Mouse (Mus musculus): ENCODE data around the gene Kcnk12.

Kcnk12 gene

DNA sequence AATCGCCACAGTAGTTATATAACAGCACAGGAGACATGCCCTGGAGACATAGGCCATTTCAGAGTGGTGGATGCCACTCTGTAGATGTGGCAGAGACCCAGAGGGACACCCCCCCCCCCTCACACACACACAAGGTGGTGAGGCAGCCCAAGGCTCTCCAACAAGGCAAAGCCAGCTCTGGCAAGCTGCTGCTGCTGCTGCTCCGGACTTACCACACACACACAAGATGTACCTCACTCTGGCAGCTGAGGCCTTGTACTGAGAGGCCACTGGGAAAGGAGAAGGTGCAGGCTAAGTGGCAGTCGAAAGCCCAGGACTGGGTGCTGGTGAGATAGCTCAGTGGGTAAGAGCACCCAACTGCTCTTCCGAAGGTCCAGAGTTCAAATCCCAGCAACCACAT lies 10.1 kb downstream of the Kcnk12 start:
- in situ Hi-C loops (cut with MboI, MseI) = loop anchor here (10.0 kb wide), 1 partner anchor 147 kb away; no protein-coding TSS in a partner anchor

GRCm38 (mm10) chr17:87785721-87786120 lies 12.1 kb downstream of the Kcnk12 start:
- in situ Hi-C loops (cut with MboI, MseI) = loop anchor here (10.0 kb wide), 1 partner anchor 149 kb away; no protein-coding TSS in a partner anchor

DNA sequence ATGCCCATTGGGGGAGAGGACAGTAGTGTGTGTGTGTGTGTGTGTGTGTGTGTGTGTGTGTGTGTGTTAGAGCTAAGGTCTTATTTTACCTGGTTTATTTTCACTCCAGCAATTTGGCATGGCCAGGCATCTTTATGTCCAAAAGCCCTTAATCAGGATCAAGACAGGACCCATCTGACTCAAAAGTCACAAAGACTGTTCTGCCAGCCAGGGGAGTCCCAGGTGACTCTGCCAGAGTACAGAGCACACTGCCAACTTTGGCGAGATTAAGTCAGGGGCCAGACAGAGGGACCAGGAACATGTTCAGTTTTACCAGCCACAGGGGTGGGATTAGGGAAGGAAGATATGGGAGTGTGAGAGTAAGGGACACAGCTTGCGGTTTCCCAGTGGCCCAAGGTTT lies 12.9 kb downstream of the Kcnk12 start:
- in situ Hi-C loops (cut with MboI, MseI) = loop anchor here (10.0 kb wide), 1 partner anchor 150 kb away; no protein-coding TSS in a partner anchor

DNA sequence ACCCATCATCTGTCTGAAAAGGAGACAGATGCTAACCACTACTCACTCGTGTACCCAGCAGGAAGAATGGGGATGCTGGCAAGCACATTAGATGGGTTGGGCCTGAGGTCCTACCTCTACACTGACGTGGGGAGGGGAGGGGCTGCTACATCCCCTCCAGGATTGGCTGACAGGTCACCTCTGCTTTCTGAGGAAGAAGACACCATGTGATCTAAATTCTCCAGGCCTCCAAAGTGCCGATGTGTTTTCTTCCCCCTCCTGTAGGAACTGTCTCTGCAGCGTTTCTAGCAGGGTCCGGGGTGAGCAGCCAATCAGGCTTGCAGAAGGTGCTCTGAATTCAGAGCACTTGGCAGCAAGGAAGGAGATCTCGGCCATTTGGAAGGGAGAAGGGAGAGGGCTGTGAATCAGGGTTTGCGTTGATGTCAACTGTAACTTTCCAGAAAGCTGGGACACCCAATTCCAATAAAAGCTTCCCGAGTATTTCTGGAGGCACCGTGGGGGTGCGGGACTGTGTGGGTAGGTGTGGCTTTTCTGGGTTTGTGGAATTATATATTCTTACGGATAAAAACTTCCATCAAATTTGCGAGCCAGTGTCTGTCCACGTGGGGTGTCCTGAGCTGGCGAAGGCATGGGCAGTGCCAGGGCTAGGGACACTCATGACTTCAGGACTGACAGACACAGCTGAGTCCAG lies 13.5 kb downstream of the Kcnk12 start:
- in situ Hi-C loops (cut with MboI, MseI) = loop anchor here (10.0 kb wide), 1 partner anchor 151 kb away; no protein-coding TSS in a partner anchor

GRCm38 (mm10) chr17:87781244-87781643 lies 16.6 kb downstream of the Kcnk12 start:
- in situ Hi-C loops (cut with MboI, MseI) = loop anchor here (10.0 kb wide), 1 partner anchor 154 kb away; no protein-coding TSS in a partner anchor

GRCm38 (mm10) chr17:87780164-87780563 lies 17.6 kb downstream of the Kcnk12 start:
- in situ Hi-C loops (cut with MboI, MseI) = loop anchor here (10.0 kb wide), 1 partner anchor 155 kb away; no protein-coding TSS in a partner anchor

- in situ Hi-C loops (cut with MboI, MseI) = no loop called here
These were observed 22.8 kb downstream of the Kcnk12 start for GRCm38 (mm10) chr17:87774982-87775381.

GRCm38 (mm10) chr17:87773175-87773574 lies 24.6 kb downstream of the Kcnk12 start:
- in situ Hi-C loops (cut with MboI, MseI) = no loop called here

DNA sequence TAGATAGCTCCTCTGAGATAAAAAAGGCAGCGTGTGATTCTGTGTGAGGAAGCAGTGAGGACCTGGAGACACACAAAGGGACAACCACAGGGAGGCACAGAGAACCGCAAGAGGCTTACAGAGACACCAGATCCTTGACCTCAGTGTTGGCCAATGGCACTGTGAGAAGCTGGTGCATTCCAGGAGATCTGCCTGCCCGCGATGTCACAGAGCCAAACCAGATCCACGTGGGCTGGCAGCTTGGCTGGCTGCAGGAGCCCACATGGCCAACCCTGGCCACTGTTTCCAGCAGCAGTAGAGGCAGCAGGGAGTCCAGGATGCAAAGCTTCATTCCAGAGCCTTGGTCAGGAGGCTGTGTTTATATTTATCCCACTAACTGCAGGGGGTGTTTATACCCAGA lies 27.0 kb downstream of the Kcnk12 start:
- in situ Hi-C loops (cut with MboI, MseI) = no loop called here

- in situ Hi-C loops (cut with MboI, MseI) = loop anchor here (5.0 kb wide), 2 partner anchors 75 to 185 kb away; no protein-coding TSS in a partner anchor
These were observed 30.9 kb downstream of the Kcnk12 start for GRCm38 (mm10) chr17:87766888-87767287.

DNA sequence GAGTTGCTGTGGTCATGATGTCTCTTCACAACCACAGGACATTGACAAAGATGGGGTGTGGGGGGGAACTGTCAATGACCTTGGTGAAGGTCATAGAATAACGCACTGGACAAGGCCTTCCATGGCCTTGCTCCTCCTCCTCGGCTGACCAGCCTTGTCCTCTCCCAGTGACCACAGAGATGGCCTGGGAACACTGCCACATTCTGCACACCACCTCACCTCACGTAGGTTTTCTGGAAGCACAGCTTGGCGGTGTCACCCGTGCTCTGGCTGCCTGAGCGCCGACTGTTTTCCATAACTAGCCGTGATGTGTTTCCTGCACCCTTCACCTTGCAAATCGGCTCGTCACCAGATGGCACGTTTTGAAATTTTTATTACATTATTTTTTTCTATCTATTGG lies 32.8 kb downstream of the Kcnk12 start:
- in situ Hi-C loops (cut with MboI, MseI) = loop anchor here (5.0 kb wide), 2 partner anchors 77 to 187 kb away; no protein-coding TSS in a partner anchor

DNA sequence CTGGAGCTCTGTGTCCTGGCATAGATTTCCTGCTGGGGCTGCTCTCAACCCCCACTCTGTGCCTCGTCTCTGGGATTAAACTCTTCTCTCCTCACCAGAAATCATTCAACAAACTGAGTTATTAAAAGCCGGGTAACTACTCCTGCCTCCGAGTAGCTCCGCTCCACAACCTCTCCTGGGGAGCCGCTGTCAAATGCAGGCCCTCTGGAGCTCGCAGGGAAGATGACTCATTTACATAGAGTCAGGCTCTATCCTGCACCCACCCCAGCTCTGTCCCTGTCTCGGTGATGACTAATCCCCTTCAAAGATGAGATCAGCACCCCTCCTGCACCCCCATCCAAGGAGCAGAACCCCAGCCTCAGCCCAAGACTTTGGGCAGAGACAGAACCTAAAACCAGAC lies 34.6 kb downstream of the Kcnk12 start:
- in situ Hi-C loops (cut with MboI, MseI) = no loop called here

DNA sequence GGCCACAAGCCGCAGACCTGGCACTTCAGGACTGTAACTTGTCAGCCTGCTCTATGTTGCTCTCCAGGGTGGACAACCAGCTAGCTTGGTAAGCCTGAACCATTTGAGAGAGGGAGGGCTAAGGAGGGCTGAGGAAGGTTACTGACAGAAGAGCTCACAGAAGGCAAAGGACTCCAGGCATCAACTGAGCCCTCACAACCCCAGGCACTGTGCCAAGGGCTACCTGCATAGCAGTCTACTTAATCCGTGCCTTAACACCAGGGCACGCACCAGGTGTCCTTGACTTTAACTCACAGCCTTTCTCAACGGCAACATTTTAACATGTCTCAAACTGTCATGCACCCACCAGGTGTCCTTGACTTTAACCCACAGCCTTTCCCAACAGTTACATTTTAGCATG lies 37.5 kb downstream of the Kcnk12 start:
- in situ Hi-C loops (cut with MboI, MseI) = no loop called here

DNA sequence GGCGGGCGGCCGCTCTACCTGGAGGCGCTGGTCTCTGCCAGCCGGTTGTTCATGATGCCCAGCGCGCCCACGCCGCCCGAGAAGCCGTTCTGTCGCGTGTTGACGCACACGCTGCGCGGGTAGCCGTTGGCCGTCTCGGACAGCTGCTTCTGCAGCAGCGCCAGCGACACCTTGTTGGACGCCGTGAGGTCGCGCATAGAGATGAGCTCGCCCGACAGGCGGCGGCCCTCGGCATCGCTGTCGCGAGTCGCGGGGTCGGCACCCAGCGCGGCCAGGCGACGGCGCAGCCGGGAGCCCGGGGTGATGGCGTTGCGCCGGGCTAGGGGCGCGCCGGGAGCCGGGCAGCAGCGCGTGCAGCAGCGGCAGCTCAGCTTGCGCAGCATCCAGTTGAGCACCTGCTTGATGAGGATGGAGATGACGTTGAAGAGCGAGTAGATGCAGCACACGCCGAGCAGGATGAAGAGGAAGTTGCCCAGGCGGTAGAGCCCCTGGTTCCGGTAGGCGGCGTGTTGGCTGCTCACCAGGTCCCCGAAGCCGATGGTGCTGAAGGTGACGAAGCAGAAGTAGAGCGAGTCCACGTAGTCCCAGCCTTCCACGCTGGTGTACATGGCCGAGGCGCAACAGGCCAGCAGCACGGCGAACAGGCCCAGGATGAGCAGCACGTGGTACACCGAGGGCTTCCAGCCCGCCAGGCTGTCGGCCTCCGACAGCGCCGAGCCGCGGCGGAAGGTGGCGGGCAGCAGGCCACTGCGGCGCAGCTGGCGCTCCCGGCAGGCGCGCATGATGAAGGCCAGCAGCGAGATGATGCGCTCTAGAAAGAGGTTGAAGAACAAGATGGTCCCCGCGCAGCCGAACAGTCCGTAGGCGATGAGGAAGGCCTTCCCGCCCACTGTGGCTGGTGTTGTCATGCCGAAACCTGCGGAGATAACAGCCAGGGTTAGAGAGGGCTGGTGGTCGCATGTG lies 51.6 kb downstream of the Kcnk12 start:
- in situ Hi-C loops (cut with MboI, MseI) = no loop called here

DNA sequence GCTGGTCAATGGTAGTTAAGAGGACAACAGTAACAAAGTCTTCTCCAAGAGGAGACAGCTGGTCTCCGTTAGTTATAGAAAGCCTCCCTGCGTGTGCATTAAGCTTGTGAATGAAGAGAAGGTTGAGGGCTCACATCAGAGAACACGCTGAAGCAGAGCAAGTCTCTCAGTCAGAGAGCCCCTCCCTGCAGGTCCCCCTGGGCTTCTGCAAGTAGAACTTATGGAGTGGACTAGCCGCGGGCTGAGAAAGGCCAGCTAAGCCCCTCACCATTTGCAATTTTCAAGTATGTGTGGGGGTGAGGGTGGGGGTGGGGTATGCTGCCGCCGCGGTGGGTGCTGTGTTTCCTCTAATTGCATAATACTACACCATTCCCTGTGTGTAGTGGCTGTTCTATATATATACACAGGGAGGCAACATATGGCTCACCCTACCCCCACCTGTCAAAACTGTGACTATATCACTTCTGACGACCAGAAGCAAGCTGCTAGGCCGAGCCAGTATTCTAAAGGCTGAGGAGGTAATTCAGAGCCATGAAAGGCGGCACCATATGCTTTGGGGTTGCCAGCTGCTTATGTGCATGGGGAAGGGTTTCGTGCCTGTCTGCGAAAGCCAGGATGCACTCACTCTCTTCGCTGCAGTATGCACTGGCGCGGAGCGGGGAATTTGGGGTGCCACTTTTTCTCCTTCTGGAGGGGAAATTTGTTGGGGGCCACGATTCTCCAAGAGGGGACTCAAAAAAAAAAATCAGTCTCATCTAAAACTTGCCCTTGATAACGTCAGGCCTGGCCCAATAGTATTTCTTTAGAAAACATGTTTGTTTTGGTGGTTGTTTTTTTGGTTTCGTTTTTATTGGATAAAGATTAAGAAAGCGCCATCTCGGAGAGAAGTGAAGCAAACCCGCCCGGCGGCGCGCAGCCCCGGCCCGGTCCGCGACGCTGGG lies 52.5 kb downstream of the Kcnk12 start:
- in situ Hi-C loops (cut with MboI, MseI) = no loop called here

DNA sequence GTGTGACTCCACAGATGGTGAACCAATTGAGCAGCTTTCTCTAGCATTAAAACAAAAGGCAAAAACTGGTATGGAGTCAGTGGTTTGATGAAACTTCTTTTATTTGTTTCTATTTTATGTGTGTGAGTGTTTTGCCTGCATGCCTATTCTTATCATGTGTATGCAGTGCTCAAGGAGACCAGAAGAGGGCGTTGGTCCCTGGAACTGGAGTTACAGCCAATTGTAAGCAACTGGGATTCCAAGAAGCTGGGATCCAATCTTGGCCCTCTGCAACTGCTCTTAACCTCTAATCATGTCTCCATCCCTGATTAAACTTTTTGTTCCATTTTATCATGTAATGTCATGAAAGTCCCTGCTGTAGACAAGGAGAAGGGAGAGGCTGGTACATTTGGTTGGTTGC lies 58.0 kb downstream of the Kcnk12 start:
- in situ Hi-C loops (cut with MboI, MseI) = no loop called here

GRCm38 (mm10) chr17:87737144-87737543 lies 60.6 kb downstream of the Kcnk12 start:
- in situ Hi-C loops (cut with MboI, MseI) = no loop called here

- in situ Hi-C loops (cut with MboI, MseI) = no loop called here
These were observed 63.3 kb downstream of the Kcnk12 start for GRCm38 (mm10) chr17:87734471-87734870.

DNA sequence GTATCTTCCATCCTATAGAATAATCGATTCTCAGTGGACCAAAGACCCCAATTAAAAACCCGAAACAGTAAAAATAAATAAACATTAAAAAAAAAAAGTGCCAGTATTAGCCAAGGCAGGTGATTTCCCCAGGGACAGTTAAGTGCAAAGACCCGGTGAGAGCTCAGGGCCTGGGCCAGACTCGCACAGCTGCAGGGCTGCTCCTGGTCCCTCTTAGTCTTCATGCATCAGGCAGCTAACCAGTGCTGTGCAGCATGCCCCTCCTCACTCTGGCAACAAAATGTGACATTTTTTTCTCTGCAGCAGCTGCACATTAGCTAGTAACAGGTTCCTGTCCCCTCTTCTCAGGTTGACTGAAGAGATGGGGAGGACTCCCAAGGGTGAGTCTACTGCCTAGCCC lies 65.8 kb downstream of the Kcnk12 start:
- in situ Hi-C loops (cut with MboI, MseI) = no loop called here

- in situ Hi-C loops (cut with MboI, MseI) = no loop called here
These were observed 71.1 kb downstream of the Kcnk12 start for GRCm38 (mm10) chr17:87726489-87727356.

Data from regulatory T cell (primary cell).